Mouse (Mus musculus) layer of hippocampus, postnatal 14 days (tissue): ENCODE results near the gene Hcfc2. TPM values are rescaled to one million over a fixed set of nuclear protein-coding genes. Genes with fewer than 3 reads are reported as not detected.

Experiments
- DNase-seq, 2 experiments: peaks; one replicate each; pipeline ENCODE4 v3.0.0; 2021 to 2022; ENCODE audit warnings: low spot score in 2 of 2, mixed read lengths in 1 of 2
- total RNA-seq, 2 experiments: library from RNA; stranded (reverse); gene quantifications; 2 replicates each; pipeline ENCODE4 v1.2.3; 2021

Gene Hcfc2
- total RNA-seq, 2 experiments from 2014 or later = 35.5 to 36.2 TPM

- DNase-seq = no peak
These were observed 72.9 kb downstream of the Hcfc2 start for GRCm38 (mm10) chr10:82768901-82769300.

GRCm38 (mm10) chr10:82770713-82771112 lies 74.8 kb downstream of the Hcfc2 start:
- DNase-seq = no peak

- no peak for DNase-seq
These were observed 75.7 kb downstream of the Hcfc2 start for GRCm38 (mm10) chr10:82771595-82772170.

GRCm38 (mm10) chr10:82774841-82775240 lies 78.9 kb downstream of the Hcfc2 start:
- no peak for DNase-seq

- DNase-seq = no peak
These were observed 81.1 kb downstream of the Hcfc2 start for GRCm38 (mm10) chr10:82777075-82777474.

- no peak for DNase-seq
These were observed 81.9 kb downstream of the Hcfc2 start for GRCm38 (mm10) chr10:82777886-82778285.

GRCm38 (mm10) chr10:82778791-82779549 lies 83.0 kb downstream of the Hcfc2 start:
- no peak for DNase-seq

GRCm38 (mm10) chr10:82779831-82780230 lies 83.9 kb downstream of the Hcfc2 start:
- DNase-seq = no peak

GRCm38 (mm10) chr10:82780322-82780721 lies 84.4 kb downstream of the Hcfc2 start:
- no peak for DNase-seq

GRCm38 (mm10) chr10:82780816-82781215 lies 84.9 kb downstream of the Hcfc2 start:
- no peak for DNase-seq

GRCm38 (mm10) chr10:82782472-82782871 lies 86.5 kb downstream of the Hcfc2 start:
- no peak for DNase-seq

GRCm38 (mm10) chr10:82789181-82789580 lies 93.2 kb downstream of the Hcfc2 start:
- no peak for DNase-seq

- no peak for DNase-seq
These were observed 94.5 kb downstream of the Hcfc2 start for GRCm38 (mm10) chr10:82790504-82790903.

- DNase-seq = no peak
These were observed 95.8 kb downstream of the Hcfc2 start for GRCm38 (mm10) chr10:82791713-82792112.

Other genes starting within 250 kb of the Hcfc2 start
- not detected for gene Gm1553, start 203.5 kb upstream of the Hcfc2 start, total RNA-seq
- gene 1190007I07Rik, start 72.9 kb upstream of the Hcfc2 start, total RNA-seq = 10 to 100 TPM; 17.0 to 20.8 TPM
- gene Tdg, start 66.3 kb upstream of the Hcfc2 start, total RNA-seq = 10 to 100 TPM; 62.3 to 66.8 TPM
- gene Glt8d2, start 5.5 kb upstream of the Hcfc2 start, total RNA-seq = 1 to 10 TPM; 6.8 to 7.2 TPM
- 10 to 100 TPM; 50.2 to 63.3 TPM for gene Nfyb, start 68.0 kb downstream of the Hcfc2 start, total RNA-seq
- gene Txnrd1, start 137.8 kb downstream of the Hcfc2 start, total RNA-seq = 10 to 100 TPM; 57.7 to 62.8 TPM
- 1 to 10 TPM; 1.8 to 2.8 TPM for gene Eid3, start 170.5 kb downstream of the Hcfc2 start, total RNA-seq